Mouse (Mus musculus) liver, adult 2 months (tissue): Measurements from ENCODE around the gene Kcnt2. TPM values are rescaled to one million over a fixed set of nuclear protein-coding genes. Genes with fewer than 3 reads are reported as not detected.

Experiments
- DNase-seq: peaks from one replicate; pipeline ENCODE4 v3.0.0-alpha.2; 2011; ENCODE audit warnings: low read depth, low spot score; ENCODE audit errors: extremely low read depth
- H3K27ac ChIP-seq: fragments of 200-500 bp; replicated peaks from 2 replicates; pipeline ENCODE4 v1.5.1; 2012; ENCODE audit warnings: low read depth, mild to moderate bottlenecking, control low read depth, inconsistent platforms, low read length; ENCODE audit not compliant: insufficient read depth
- H3K27me3 ChIP-seq: fragments of 200-500 bp; 2 replicates; pipeline ENCODE4 v1.6.1; 2012; ENCODE audit warnings: mild to moderate bottlenecking, moderate library complexity, low read length, inconsistent platforms; ENCODE audit not compliant: control insufficient read depth, insufficient read depth
- H3K36me3 ChIP-seq: fragments of 200-500 bp; 2 replicates; pipeline ENCODE4 v1.6.1; 2012; ENCODE audit warnings: low read length, inconsistent platforms; ENCODE audit not compliant: control insufficient read depth, insufficient read depth
- H3K4me1 ChIP-seq: fragments of 200-500 bp; 2 replicates; pipeline ENCODE4 v1.6.1; 2011; ENCODE audit warnings: low read length; ENCODE audit not compliant: control insufficient read depth, insufficient read depth
- H3K4me3 ChIP-seq: fragments of 200-500 bp; 2 replicates; pipeline ENCODE4 v1.5.1; 2011; ENCODE audit warnings: low read depth, mild to moderate bottlenecking, control low read depth, low read length, moderate library complexity; ENCODE audit not compliant: insufficient read depth
- H3K79me2 ChIP-seq: fragments of 200-500 bp; 2 replicates; pipeline ENCODE4 v1.6.1; 2012; ENCODE audit warnings: inconsistent platforms, mild to moderate bottlenecking, low read length, moderate library complexity; ENCODE audit not compliant: control insufficient read depth, insufficient read depth
- H3K9ac ChIP-seq: fragments of 200-500 bp; 2 replicates; pipeline ENCODE4 v1.6.1; 2012; ENCODE audit warnings: low read depth, mild to moderate bottlenecking, control low read depth, inconsistent platforms, low read length
- CTCF ChIP-seq: fragments of 200-500 bp; IDR thresholded peaks from 2 replicates; pipeline ENCODE4 v1.5.1; 2011; ENCODE audit warnings: low read depth, low read length, control low read depth
- POLR2A ChIP-seq: fragments of 200-500 bp; IDR thresholded peaks from 2 replicates; pipeline ENCODE4 v1.6.1; 2011; ENCODE audit warnings: low read length, control low read depth; ENCODE audit not compliant: insufficient read depth; ENCODE audit errors: extremely low read depth
- WGBS: fragments of 180-500 bp; shearing (Covaris S2); methylation state at CpG from one replicate; pipeline ENCODE4 v1.1.7; 2018; 5-methylcytosine and 5-hydroxymethylcytosine counted together
- polyA plus RNA-seq: library from polyadenylated mRNA; depleted of rRNA; stranded (reverse); fragments of >200 nt; gene quantifications from 2 replicates; pipeline ENCODE4 v1.2.3, GENCODE M21; 2012; rRNA removed
- total RNA-seq: library from RNA; depleted of rRNA; stranded (reverse); fragments of >200 nt; gene quantifications from 2 replicates; pipeline ENCODE4 v1.2.3, GENCODE M21; 2014; rRNA removed

Gene Kcnt2
- 0.83 and 0.94 TPM in 2 replicates for total RNA-seq
- 0.09 and 0.18 TPM in 2 replicates for polyA plus RNA-seq

DNA sequence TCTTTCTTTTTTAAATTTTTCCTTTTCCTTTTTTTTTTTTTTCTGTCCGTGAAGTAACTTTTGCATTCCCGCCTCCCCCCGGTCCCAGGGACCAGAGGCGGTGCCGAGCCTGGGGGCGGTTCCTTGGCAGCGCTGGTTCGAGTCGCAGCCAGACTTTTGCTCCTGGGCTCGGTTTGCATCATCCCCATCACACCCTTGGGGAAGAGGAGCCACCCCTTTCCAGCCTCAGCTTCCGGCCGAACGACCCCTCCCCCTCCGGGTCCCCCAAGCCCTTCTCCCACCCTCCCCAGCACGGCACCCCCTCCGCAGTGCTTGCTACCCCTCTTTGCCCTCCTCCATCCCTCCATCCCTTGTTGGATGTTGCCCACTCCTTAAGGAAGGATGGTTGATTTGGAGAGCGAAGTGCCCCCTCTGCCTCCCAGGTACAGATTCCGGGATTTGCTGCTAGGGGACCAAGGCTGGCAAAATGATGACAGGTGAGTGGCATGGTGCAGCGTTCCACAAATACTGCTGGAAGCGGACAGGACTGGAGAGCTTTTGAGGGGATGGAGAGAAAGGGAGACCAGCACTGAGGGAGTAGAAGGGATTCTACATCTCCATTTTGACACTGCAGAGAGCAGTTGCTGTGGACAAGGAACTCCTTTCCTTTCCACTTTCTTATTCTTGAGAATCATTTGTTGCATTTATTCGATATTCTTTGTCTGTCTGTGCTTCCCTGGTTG is at the start of gene Kcnt2:
TSS of gene Kcnt2 (plus strand) at position 283 of the 722 bp plus-strand sequence.
- DNase-seq: peak; percentile 17
- Histone ChIP-seq H3K9ac (no peak within 1 kb of the TSS; the same call in 1 of the 2 replicates), H3K27me3 (no peaks in the 10 kb centered on the region), H3K4me1 (no peaks in the 10 kb centered on the region), H3K4me3 (peak within 1 kb of the TSS; percentile 50), H3K27ac (no peak within 1 kb of the TSS), H3K36me3 (no peaks in the 10 kb centered on the region), H3K79me2 (no peaks in the 10 kb centered on the region)
- WGBS: 3% methylated on average over 21 of the region's 21 CpGs
- TF ChIP-seq CTCF (no peak), POLR2A (no peak)

DNA sequence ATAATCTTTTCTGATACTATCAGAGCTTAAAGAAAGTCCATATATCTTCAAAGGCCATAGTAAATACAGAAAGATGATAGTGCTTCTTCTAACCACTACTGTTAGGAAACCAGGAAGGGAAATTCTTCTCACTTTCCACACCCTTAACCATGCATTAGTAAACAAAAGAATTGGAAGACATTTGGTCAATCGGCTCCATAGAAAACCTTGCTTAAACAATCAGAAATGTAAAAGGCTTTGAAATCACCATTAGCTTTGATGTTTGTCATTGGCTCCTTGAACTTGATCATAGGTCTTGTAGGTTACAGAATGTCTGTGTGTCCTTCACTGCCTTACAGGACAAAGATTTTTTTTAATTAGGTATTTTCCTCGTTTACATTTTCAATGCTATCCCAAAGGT is 40.6 kb upstream of the Kcnt2 start:
- no peaks in the 10 kb centered on the region for H3K27me3 ChIP-seq
- DNase-seq: no peak
- H3K79me2 ChIP-seq: no peaks in the 10 kb centered on the region
- no peak for TF ChIP-seq POLR2A
- TF ChIP-seq CTCF: no peak
- no peak overlapping the region for H3K9ac ChIP-seq
- no peaks in the 10 kb centered on the region for H3K4me1 ChIP-seq
- H3K27ac ChIP-seq: no peak overlapping the region
- H3K4me3 ChIP-seq: no peak overlapping the region
- 62% methylated on average over 2 of the region's 2 CpGs for WGBS
- no peaks in the 10 kb centered on the region for H3K36me3 ChIP-seq

DNA sequence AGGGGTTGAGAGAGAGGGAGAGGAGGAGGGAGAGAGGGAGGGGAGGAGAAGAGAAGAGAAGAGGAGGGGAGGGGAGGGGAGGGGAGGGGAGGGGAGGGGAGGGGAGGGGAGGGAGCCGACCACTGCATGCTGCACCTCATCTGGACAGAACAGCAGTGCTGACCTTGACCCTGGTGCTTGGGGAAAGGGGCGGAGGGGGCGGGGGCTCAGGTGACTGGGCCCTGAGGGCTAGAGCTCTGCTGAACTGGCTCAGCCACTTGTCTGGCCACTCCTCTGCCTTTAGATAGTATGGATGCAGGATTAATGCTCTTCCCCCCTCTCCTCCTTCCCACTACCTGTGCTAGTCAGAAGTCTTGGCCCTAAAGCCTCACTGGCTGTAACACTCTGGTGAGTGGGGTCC is 20.7 kb upstream of the Kcnt2 start:
- Histone ChIP-seq H3K9ac (no peak overlapping the region), H3K79me2 (no peaks in the 10 kb centered on the region), H3K36me3 (no peaks in the 10 kb centered on the region), H3K27me3 (no peaks in the 10 kb centered on the region), H3K4me1 (no peaks in the 10 kb centered on the region), H3K27ac (no peak overlapping the region), H3K4me3 (no peak overlapping the region)
- TF ChIP-seq CTCF (no peak), POLR2A (no peak)
- 96% methylated on average over 2 of the region's 3 CpGs for WGBS
- no peak for DNase-seq

DNA sequence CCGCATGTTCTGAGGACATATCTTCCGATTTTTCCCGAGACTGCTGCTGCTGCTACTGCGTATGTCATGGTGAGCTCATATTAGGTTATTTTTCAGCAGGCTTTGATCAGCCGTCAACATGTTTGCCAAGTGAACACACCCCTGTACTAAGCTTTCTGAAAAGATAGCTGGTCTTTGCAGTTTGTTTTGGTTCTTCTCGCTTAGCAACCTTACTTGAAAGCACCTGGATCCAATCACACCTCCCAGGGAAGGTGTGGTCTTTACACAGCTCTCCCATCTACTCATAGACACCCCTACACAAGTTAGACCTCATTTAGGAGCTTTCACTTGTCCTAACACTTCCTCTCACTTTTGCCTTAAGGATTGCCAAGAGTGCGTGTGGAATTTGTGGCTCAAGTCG is 19.3 kb upstream of the Kcnt2 start:
- Histone ChIP-seq H3K4me1 (no peaks in the 10 kb centered on the region), H3K27me3 (no peaks in the 10 kb centered on the region), H3K27ac (no peak overlapping the region), H3K9ac (no peak overlapping the region), H3K4me3 (no peak overlapping the region), H3K36me3 (no peaks in the 10 kb centered on the region), H3K79me2 (no peaks in the 10 kb centered on the region)
- no peak for DNase-seq
- no peak for TF ChIP-seq CTCF
- TF ChIP-seq POLR2A: no peak
- WGBS: 79% methylated on average over 8 of the region's 8 CpGs

DNA sequence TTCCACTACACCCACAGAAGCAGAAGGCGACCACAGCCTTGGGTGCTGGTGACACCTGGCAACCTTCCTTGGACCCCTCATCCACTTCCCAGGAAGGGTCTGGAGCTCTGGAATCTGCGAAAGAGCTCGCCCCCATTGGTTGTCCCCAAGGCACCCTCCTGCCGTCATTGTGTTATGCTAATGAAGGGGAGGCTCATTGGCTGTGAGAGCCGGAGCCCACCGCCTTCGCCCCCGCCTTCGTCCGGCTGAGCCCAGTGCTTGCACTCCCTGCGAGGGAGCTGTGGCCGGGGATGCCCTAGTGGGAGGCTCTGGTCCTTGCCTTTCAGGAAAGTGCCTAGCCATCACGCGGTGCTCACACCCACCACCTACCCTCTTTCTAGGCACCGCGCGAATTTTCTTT is 493 bp upstream of the Kcnt2 start:
- DNase-seq: no peak

DNA sequence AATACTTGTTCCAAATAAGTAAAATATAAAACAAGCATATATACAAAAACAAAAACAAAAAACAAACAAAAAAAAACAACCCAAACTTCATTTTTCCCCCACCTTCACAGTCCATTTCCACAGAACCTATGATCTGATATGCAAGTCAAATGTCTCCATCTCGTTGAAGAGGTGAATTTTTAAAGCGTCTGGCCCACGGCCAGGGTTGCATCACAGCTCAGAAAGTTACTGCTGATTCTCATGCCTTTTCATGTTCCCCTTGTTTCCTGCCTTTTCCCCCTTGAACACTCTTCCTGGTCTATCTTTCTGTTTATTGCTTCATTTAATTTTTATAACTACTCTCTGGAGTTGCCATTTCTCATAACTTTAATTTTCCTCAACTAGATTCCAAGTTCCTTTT is 18.7 kb downstream of the Kcnt2 start:
- DNase-seq: peak; percentile 78
- no peaks in the 10 kb centered on the region for H3K36me3 ChIP-seq
- H3K4me3 ChIP-seq: peak overlapping the region; percentile 25; the same call in 1 of the 2 replicates
- no peak for TF ChIP-seq POLR2A
- TF ChIP-seq CTCF: no peak
- no peak overlapping the region for H3K27ac ChIP-seq
- H3K79me2 ChIP-seq: no peaks in the 10 kb centered on the region
- peaks cover 17% of the 10 kb centered on the region for H3K4me1 ChIP-seq
- no peaks in the 10 kb centered on the region for H3K27me3 ChIP-seq
- 20% methylated on average over 3 of the region's 3 CpGs for WGBS
- no peak overlapping the region for H3K9ac ChIP-seq

More for the DNA sequence above, 493 bp upstream of the Kcnt2 start:
- peak overlapping the region; percentile 50 for H3K4me3 ChIP-seq
- no peak overlapping the region for H3K9ac ChIP-seq
- 8% methylated on average over 17 of the region's 17 CpGs for WGBS
- no peaks in the 10 kb centered on the region for H3K36me3 ChIP-seq
- no peaks in the 10 kb centered on the region for H3K27me3 ChIP-seq
- H3K79me2 ChIP-seq: no peaks in the 10 kb centered on the region
- TF ChIP-seq POLR2A: no peak
- no peak for TF ChIP-seq CTCF
- H3K4me1 ChIP-seq: no peaks in the 10 kb centered on the region
- no peak overlapping the region for H3K27ac ChIP-seq
